15 mouse cellular contexts compared by ENCODE assay signal in genomic region chr2:166615338-166616075, GRCm38 (mm10).
DNase-seq lines count a peak whose midpoint lies in the region; ATAC-seq and TF ChIP-seq lines count a peak whose summit lies in the region.
"Had no signal": no experiment of that assay in that cellular context is flagged by ENCODE, and none has a peak within 500 bp of the region (broad histone marks: within the 10 kb centered on the region; RNA-seq: fewer than 3 reads in every experiment).

No protein-coding gene starts in this region.

- WGBS in heart, postnatal 0 days, result 75% methylated on average over 2 of the region's 2 CpGs

- H3K9me3 ChIP-seq in heart, postnatal 0 days (replicated peaks; ENCODE audit: control insufficient read depth, low read length), result no peaks in the 10 kb centered on the region
- H3K9me3 ChIP-seq: embryonic facial prominence, embryonic 13.5 days; heart, embryonic 13.5 days; limb, embryonic 15.5 days; lung, embryonic 15.5 days had no signal

- no peak for TF ChIP-seq CTCF in heart, postnatal 0 days (IDR thresholded peaks at IDR 0.05; ENCODE audit: low read depth)

- H3K36me3 ChIP-seq in heart, postnatal 0 days (replicated peaks; ENCODE audit: control insufficient read depth, insufficient read depth, low read length), result 0 out of 2 replicates have a peak, but pooled peaks cover 6% of the 10 kb centered on the region
- H3K36me3 ChIP-seq: lung, embryonic 15.5 days had no signal

- H3K4me1 ChIP-seq in heart, postnatal 0 days (ENCODE audit: control insufficient read depth, insufficient read depth), result 0 out of 2 replicates have a peak, but pooled peaks cover 5% of the 10 kb centered on the region
- H3K4me1 ChIP-seq: embryonic facial prominence, embryonic 13.5 days; limb, embryonic 15.5 days had no signal

- TF ChIP-seq EP300 in heart, postnatal 0 days (IDR thresholded peaks at IDR 0.05; ENCODE audit: low read depth), result no peak

- DNase-seq in adrenal gland, postnatal 10 days, result peak; percentile 74
- no peak for DNase-seq in adrenal gland, adult 8-10 months
- peak; percentile 44 for DNase-seq in lung, postnatal 10 days
- no peak for DNase-seq in lung, adult 18-20 months
- no peak for DNase-seq in heart, postnatal 0 days (ENCODE audit: low spot score)
- no peak for DNase-seq in ovary, adult 18-20 months (ENCODE audit: low spot score)
- no peak for DNase-seq in yolk sac, embryonic 10.5 days (ENCODE audit: low spot score)
- no peak for DNase-seq in cerebellum, postnatal 14 days
- DNase-seq: kidney, postnatal 25 days had no signal

- no peak overlapping the region for H3K4me3 ChIP-seq in heart, postnatal 0 days (ENCODE audit: low read depth, low read length)
- H3K4me3 ChIP-seq: embryonic facial prominence, embryonic 13.5 days; heart, embryonic 13.5 days; limb, embryonic 15.5 days; lung, embryonic 15.5 days; midbrain, embryonic 10.5 days had no signal

- H3K9ac ChIP-seq in heart, postnatal 0 days (replicated peaks; ENCODE audit: low read depth, low read length), result no peak overlapping the region
- H3K9ac ChIP-seq: embryonic facial prominence, embryonic 13.5 days; heart, embryonic 13.5 days; limb, embryonic 15.5 days; lung, embryonic 15.5 days had no signal

- no peaks in the 10 kb centered on the region for H3K27me3 ChIP-seq in heart, postnatal 0 days (ENCODE audit: control insufficient read depth, insufficient read depth, low read length)
- H3K27me3 ChIP-seq: embryonic facial prominence, embryonic 13.5 days; heart, embryonic 13.5 days; limb, embryonic 15.5 days; lung, embryonic 15.5 days had no signal

- H3K27ac ChIP-seq in heart, postnatal 0 days (ENCODE audit: low read depth), result no peak overlapping the region; the same call in 1 of the 2 replicates
- H3K27ac ChIP-seq: embryonic facial prominence, embryonic 13.5 days; heart, embryonic 13.5 days; limb, embryonic 15.5 days; lung, embryonic 15.5 days; midbrain, embryonic 10.5 days had no signal

- ATAC-seq in heart, postnatal 0 days (ENCODE audit: insufficient read depth, low read depth), result peak; percentile 60
- ATAC-seq: forebrain, embryonic 14.5 days had no signal

- no peak overlapping the region for H3K4me2 ChIP-seq in heart, postnatal 0 days (ENCODE audit: low read depth, low read length)
- H3K4me2 ChIP-seq: embryonic facial prominence, embryonic 13.5 days; heart, embryonic 13.5 days; limb, embryonic 15.5 days; lung, embryonic 15.5 days had no signal

Comparison
In these comparisons a context has a peak if more than half of its experiments do, and no peak if none do; other contexts are left out.
1. DNase-seq: peak in adrenal gland, postnatal 10 days (single experiment) and lung, postnatal 10 days (single experiment); none in adrenal gland, adult 8-10 months (single experiment), lung, adult 18-20 months (0 of 2), heart, postnatal 0 days (single experiment), ovary, adult 18-20 months (single experiment), yolk sac, embryonic 10.5 days (single experiment) and cerebellum, postnatal 14 days (0 of 2).